1 mouse cellular context compared by ENCODE assay signal in the genomic region with DNA sequence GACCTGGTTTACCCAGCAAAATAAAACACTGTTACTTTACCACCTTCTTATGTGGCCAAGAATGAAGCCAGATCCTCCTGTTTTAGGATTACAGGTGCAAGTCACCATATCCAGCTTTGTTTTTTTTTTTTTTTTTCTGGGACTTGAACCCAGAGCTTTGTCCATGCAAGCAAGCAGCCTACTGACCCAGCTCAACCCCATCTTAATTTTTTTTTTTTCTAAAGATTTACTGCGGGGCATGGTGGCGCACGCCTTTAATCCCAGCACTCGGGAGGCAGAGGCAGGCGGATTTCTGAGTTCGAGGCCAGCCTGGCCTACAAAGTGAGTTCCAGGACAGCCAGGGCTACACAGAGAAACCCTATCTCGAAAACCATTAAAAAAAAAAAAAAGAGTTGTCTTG.
TF ChIP-seq lines count a peak whose summit lies in the region.

No protein-coding gene starts in this region.

TF ChIP-seq in MEL, 35 proteins besides CTCF, POLR2A, EP300 and RAD21:
- peak; percentile 81 for TF ChIP-seq TBP (IDR thresholded peaks at IDR 0.05; ENCODE audit: low read depth, low read length)
- peak; percentile 80 for TF ChIP-seq ZNF384 (IDR thresholded peaks at IDR 0.05; ENCODE audit: low read depth, low read length)
- TF ChIP-seq MAZ (IDR thresholded peaks at IDR 0.05; ENCODE audit: low read depth, low read length): 0 out of 2 replicates have a peak, but pooled peaks have one; percentile 12
- TF ChIP-seq MAFK (IDR thresholded peaks at IDR 0.05; ENCODE audit: borderline replicate concordance, low read depth, low read length): peak; percentile 47; the same call in 1 of the 2 replicates
